Mouse (Mus musculus): ENCODE data around the gene Tmod4.

DNA sequence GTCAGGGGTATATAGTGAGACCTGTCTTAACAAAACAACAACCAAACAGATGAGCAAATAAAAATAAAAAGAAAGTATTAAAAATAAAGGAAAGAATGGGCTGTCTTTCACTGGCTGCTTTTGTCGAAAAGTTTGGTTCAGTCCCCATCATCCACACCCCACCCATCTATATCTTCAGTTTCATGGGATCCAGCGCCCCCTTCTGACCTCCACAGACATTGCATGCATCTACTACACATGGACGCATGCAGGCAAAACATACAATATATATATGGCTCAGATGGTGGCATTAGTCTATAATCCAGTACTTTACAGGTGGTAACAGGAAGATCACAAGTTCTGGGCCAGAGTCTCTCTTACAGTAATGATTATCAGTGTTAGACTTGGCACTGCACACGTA lies 29.6 kb downstream of the Tmod4 start:
- TF ChIP-seq CTCF (IDR thresholded peaks at IDR 0.05; ENCODE audit: low read depth) (peak; percentile 80), EP300 (IDR thresholded peaks at IDR 0.05; ENCODE audit: low read depth) (no peak)
